Mouse (Mus musculus) gastrocnemius, postnatal 4 days (tissue): Measurements from ENCODE around the gene Gsk3b. TPM values are rescaled to one million over a fixed set of nuclear protein-coding genes. Genes with fewer than 3 reads are reported as not detected.

Experiments
- DNase-seq, 2 experiments: peaks; one replicate each; pipeline ENCODE4 v3.0.0; 2021 to 2022; ENCODE audit warnings: low spot score in 2 of 2, mixed read lengths in 2 of 2
- total RNA-seq, 2 experiments: library from RNA; stranded (reverse); gene quantifications; 2 replicates each; pipeline ENCODE4 v1.2.3; 2021

Gsk3b gene
- total RNA-seq, 2 experiments from 2014 or later: 65.9 to 72.9 TPM

DNA sequence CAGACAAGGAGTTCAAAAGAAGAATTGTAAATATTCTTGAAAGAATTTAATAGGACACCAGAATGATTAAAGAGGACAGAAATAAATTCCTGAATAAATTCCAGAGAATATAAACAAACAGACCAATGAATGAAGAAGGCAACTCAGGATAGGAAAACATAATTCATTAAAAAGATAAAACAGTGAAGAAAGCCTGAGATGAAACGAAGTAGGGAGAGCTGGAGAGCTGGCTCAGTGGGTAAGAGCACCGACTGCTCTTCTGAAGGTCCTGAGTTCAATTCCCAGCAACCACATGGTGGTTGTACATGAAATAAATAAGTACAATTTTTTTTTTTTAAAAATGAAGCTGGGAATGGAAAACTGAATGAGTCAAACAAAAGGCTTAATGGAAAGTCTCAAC is 185.9 kb downstream of the Gsk3b start:
- DNase-seq: no peak

GRCm38 (mm10) chr16:38279794-38280193 is 191.0 kb downstream of the Gsk3b start:
- no peak for DNase-seq

GRCm38 (mm10) chr16:38280951-38281350 is 192.2 kb downstream of the Gsk3b start:
- no peak for DNase-seq

- DNase-seq: no peak
Observed at GRCm38 (mm10) chr16:38282559-38283160, 193.9 kb downstream of the Gsk3b start.

- DNase-seq: no peak
Observed at GRCm38 (mm10) chr16:38283300-38283699, 194.5 kb downstream of the Gsk3b start.

- no peak for DNase-seq
Observed at GRCm38 (mm10) chr16:38285801-38286200, 197.0 kb downstream of the Gsk3b start.

DNA sequence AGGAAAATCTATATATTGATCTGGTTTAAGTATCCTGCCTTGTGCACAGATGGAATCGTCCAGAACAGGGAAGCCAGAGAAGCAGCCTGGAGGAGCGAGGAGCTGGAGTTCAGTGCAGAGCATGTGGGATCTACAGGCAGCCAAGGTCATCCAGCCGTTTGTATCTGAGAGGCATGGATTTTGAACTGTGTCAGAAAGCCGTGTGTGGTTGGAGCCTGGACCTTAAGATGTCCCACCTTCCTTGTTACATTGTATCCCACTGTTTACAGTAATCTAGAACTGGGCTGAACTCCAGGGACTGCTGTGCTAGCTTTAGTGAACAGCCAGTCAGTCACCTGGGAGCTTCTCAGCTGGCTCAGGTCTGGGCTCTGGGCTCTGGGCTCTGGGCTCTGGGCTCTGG is 197.7 kb downstream of the Gsk3b start:
- DNase-seq: no peak

DNA sequence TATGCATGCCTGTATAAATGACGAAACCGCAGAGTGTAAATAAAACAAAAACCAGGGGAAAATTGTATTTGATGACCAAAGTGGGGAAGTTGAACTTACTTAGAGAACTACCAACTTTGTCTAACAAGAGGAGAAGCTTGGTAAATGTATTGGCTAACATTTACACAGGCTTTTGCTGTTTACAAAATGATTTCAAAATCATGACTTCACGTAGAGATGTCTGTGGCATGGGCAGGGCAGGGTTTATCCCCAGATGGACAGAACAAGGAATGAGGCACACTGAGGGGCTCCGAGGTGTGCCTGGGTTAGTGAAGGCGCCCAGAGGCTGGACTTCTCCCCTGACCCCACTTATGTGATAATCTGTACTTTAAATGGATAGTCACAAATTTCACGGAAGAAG is 198.6 kb downstream of the Gsk3b start:
- no peak for DNase-seq

DNA sequence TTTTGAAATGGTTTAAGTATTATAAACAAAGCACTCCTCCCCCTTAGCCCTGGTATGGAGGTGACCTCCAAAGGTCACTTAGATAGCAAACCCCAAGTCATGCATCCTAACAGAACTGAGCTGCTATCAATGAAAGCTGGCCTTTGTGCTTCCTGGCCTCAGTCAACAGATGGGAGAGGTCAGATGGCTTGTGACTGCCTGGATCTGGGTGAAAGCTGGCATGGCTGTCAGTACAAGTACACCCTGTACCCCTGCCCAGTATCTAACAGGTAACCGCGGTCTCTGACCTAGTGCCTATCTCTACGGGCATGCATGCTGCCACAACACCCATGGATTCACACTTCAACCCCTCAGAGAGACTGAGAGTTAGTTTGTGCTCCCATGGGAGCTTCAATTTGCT is 199.0 kb downstream of the Gsk3b start:
- DNase-seq: no peak

DNA sequence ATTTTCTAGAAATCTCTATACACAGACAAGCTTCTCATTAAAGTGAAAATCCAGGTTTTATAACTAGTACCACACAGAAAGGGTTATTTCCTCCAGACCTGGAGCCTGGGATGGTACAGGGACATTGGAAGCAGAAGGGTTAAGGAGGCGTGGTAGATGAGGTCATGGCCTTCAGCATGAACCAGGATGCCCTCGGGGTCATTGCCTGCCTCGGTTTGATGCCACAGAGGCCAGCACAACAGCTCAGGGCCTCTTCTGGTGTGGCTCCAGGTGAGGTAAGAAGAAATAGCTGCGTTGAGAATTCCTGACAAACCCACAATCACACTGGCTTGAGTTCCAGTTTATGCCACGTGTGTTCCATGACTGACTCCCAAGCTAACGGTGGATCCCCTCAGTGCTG is 200.1 kb downstream of the Gsk3b start:
- DNase-seq: no peak

DNA sequence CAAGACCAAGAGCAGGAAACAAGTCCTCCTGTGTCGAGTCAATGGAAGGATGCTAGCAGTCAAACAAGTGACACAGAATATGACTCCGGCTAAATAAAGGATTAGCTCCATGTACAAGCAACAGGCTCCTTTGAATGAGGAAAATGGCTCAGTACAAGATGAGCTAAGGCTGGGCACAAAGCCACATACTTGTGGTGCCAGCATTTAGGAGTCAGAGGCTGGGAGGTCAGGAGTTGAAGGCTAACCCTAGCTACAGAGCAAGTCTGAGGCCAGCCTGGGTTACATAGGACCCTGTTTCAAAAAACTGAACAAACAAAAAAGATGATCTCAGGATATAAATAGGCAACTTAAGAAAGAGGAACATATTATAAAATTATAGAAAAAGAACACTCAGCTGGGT is 201.3 kb downstream of the Gsk3b start:
- no peak for DNase-seq

- DNase-seq: no peak
Observed at GRCm38 (mm10) chr16:38294685-38295348, 206.0 kb downstream of the Gsk3b start, which contains the start of gene Nr1i2. Nr1i2 (minus strand) TSS chr16:38294824.

DNA sequence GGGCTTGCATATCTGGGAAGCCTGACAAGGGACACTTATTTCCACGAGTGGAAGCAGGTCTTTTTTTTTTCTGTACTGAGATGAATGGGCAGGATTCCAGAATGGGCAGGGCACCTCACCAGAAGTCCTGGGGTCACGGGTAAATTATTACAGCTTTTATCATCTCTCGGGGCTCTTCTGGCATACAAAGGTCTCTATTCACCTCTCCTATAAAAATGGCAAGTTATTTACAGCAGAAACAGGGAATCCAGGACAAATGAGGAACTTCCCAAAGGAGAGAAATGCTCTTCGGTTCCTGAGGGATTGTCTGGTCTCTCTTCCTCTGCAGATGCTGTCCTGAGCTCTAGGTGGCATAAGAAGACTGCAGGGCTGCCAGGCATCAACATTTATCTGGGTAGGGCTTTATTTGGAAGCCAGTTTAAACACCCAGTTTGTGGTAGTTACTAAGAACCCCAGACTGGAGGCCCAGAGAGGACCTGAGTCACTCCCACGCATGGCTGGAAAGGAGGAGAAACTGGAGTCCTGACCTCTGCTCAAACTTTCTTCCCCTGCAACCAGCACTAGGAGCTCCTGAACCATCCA is 206.6 kb downstream of the Gsk3b start:
- no peak for DNase-seq

Other genes with a start within 250 kb of the Gsk3b start
- gene Gm36028, start 227.9 kb upstream of the Gsk3b start, total RNA-seq: not detected
- gene Lrrc58, start 220.6 kb upstream of the Gsk3b start, total RNA-seq: 10 to 100 TPM; 65.5 to 68.2 TPM
- gene Gpr156, start 172.5 kb upstream of the Gsk3b start, total RNA-seq: 1 to 10 TPM in 1 of 2 experiments, under 1 TPM in 1; 0.88 to 1.5 TPM
- under 1 TPM in 1 of 2 experiments, not detected in 1; 0.16 TPM for gene Nr1i2, start 205.8 kb downstream of the Gsk3b start, total RNA-seq